Mouse (Mus musculus) lung, postnatal 0 days (tissue): Measurements from ENCODE around the gene Csnk1e. TPM values are rescaled to one million over a fixed set of nuclear protein-coding genes. Genes with fewer than 3 reads are reported as not detected.

Source experiments
- ATAC-seq: fragments of 200-750 bp; cut with Nextera tagmentation; 2 replicates; pipeline ENCODE4 v1.8.0; 2017; ENCODE audit warnings: moderate library complexity
- DNase-seq: peaks from one replicate; pipeline ENCODE4 v3.0.0-alpha.2; 2016; ENCODE audit warnings: low spot score
- H3K27ac ChIP-seq: fragments of 300-500 bp; sonication (generic); 2 replicates; pipeline ENCODE4 v1.5.1; 2014; ENCODE audit warnings: antibody characterized with exemption, mild to moderate bottlenecking, low read length, mixed read lengths
- H3K27me3 ChIP-seq: fragments of 300-500 bp; sonication (generic); replicated peaks from 2 replicates; pipeline ENCODE4 v1.6.1; 2014; ENCODE audit warnings: low read length, mixed read lengths; ENCODE audit not compliant: insufficient read depth
- H3K36me3 ChIP-seq: fragments of 300-500 bp; sonication (generic); 2 replicates; pipeline ENCODE4 v1.6.1; 2014; ENCODE audit warnings: low read length, mixed read lengths; ENCODE audit not compliant: insufficient read depth
- H3K4me1 ChIP-seq: fragments of 300-500 bp; sonication (generic); 2 replicates; pipeline ENCODE4 v1.6.1; 2014; ENCODE audit warnings: antibody characterized with exemption, low read depth, low read length, mixed read lengths; ENCODE audit not compliant: insufficient read depth
- H3K4me2 ChIP-seq: fragments of 300-500 bp; sonication (generic); replicated peaks from 2 replicates; pipeline ENCODE4 v1.6.1; 2014; ENCODE audit warnings: low read depth, mild to moderate bottlenecking, low read length, moderate library complexity, mixed read lengths
- H3K4me3 ChIP-seq: fragments of 300-500 bp; sonication (generic); 2 replicates; pipeline ENCODE4 v1.5.1; 2014; ENCODE audit warnings: low read depth, low read length
- H3K9ac ChIP-seq: fragments of 300-500 bp; sonication (generic); replicated peaks from 2 replicates; pipeline ENCODE4 v1.6.1; 2014; ENCODE audit warnings: low read depth, mild to moderate bottlenecking
- H3K9me3 ChIP-seq: fragments of 300-500 bp; sonication (generic); 2 replicates; pipeline ENCODE4 v1.6.1; 2016; ENCODE audit warnings: low read length, mixed read lengths
- CTCF ChIP-seq: IDR thresholded peaks from 2 replicates; pipeline ENCODE4 v1.5.1; 2016; ENCODE audit warnings: antibody characterized with exemption, mild to moderate bottlenecking
- EP300 ChIP-seq: IDR thresholded peaks from 2 replicates; pipeline ENCODE4 v1.6.1; 2016; ENCODE audit warnings: antibody characterized with exemption, mild to moderate bottlenecking, control low read depth
- WGBS: fragments of 180-500 bp; shearing (Covaris S2); extraction: QIAGEN DNeasy Blood & Tissue Kit; methylation state at CpG from one replicate; pipeline ENCODE4 v1.1.7; 2014; 5-methylcytosine and 5-hydroxymethylcytosine counted together
- polyA plus RNA-seq: library from polyadenylated mRNA; unstranded; fragments of >200 nt; fragmentation: Nextera tagmentation; extraction: Ambion mirVana; gene quantifications from 2 replicates; pipeline ENCODE4 v1.2.1, GENCODE M21; 2015

The Csnk1e gene
- polyA plus RNA-seq, 1 experiment from 2014 or later = 67.2 TPM

GRCm38 (mm10) chr15:79431925-79432324, 23.4 kb downstream of the Csnk1e start:
- TF ChIP-seq EP300 (peak; percentile 30; the same call in 1 of the 2 replicates), CTCF (no peak)
- Histone ChIP-seq H3K4me2 (peak overlapping the region; percentile 6; the same call in 1 of the 2 replicates), H3K36me3 (peaks cover 24% of the 10 kb centered on the region), H3K4me1 (peaks cover 19% of the 10 kb centered on the region), H3K27me3 (no peaks in the 10 kb centered on the region), H3K9ac (no peak overlapping the region), H3K27ac (peak overlapping the region; percentile 45), H3K4me3 (no peak overlapping the region), H3K9me3 (no peaks in the 10 kb centered on the region)
- peak; percentile 44 for DNase-seq
- peak; percentile 27; the same call in 1 of the 2 replicates for ATAC-seq
- 41% methylated on average over 7 of the region's 7 CpGs for WGBS

GRCm38 (mm10) chr15:79430461-79431000, 24.8 kb downstream of the Csnk1e start:
- TF ChIP-seq CTCF = no peak
- TF ChIP-seq EP300 = no peak
- no peak overlapping the region for H3K9ac ChIP-seq
- H3K36me3 ChIP-seq = peaks cover 32% of the 10 kb centered on the region
- no peak overlapping the region for H3K4me3 ChIP-seq
- peaks cover 9% of the 10 kb centered on the region for H3K4me1 ChIP-seq
- ATAC-seq (no peak), DNase-seq (no peak)
- no peaks in the 10 kb centered on the region for H3K27me3 ChIP-seq
- H3K9me3 ChIP-seq = no peaks in the 10 kb centered on the region
- 74% methylated on average over 10 of the region's 10 CpGs for WGBS
- H3K4me2 ChIP-seq = no peak overlapping the region
- H3K27ac ChIP-seq = no peak overlapping the region

- no peak overlapping the region for H3K4me2 ChIP-seq
- H3K27ac ChIP-seq = no peak overlapping the region
- H3K27me3 ChIP-seq = no peaks in the 10 kb centered on the region
- ATAC-seq (no peak), DNase-seq (no peak)
- peaks cover 4% of the 10 kb centered on the region for H3K4me1 ChIP-seq
- no peak for TF ChIP-seq EP300
- no peak for TF ChIP-seq CTCF
- H3K9ac ChIP-seq = no peak overlapping the region
- WGBS = 80% methylated on average over 7 of the region's 9 CpGs
- no peak overlapping the region for H3K4me3 ChIP-seq
- no peaks in the 10 kb centered on the region for H3K9me3 ChIP-seq
- peaks cover 38% of the 10 kb centered on the region for H3K36me3 ChIP-seq
These were observed 25.4 kb downstream of the Csnk1e start for GRCm38 (mm10) chr15:79429994-79430393.

- ATAC-seq = no peak
- no peak for DNase-seq
- no peaks in the 10 kb centered on the region for H3K9me3 ChIP-seq
- 55% methylated on average over 7 of the region's 12 CpGs for WGBS
- no peak overlapping the region for H3K4me2 ChIP-seq
- no peak for TF ChIP-seq EP300
- H3K4me1 ChIP-seq = peaks cover 3% of the 10 kb centered on the region
- no peak overlapping the region for H3K9ac ChIP-seq
- H3K27me3 ChIP-seq = no peaks in the 10 kb centered on the region
- H3K27ac ChIP-seq = no peak overlapping the region
- peaks cover 41% of the 10 kb centered on the region for H3K36me3 ChIP-seq
- no peak overlapping the region for H3K4me3 ChIP-seq
These were observed 25.8 kb downstream of the Csnk1e start for GRCm38 (mm10) chr15:79429527-79429926.

- Histone ChIP-seq H3K27ac (no peak overlapping the region), H3K4me3 (no peak overlapping the region), H3K4me2 (no peak overlapping the region), H3K9ac (no peak overlapping the region), H3K36me3 (peaks cover 44% of the 10 kb centered on the region), H3K27me3 (no peaks in the 10 kb centered on the region), H3K4me1 (peaks cover 3% of the 10 kb centered on the region), H3K9me3 (no peaks in the 10 kb centered on the region)
- DNase-seq = no peak
- no peak for ATAC-seq
- TF ChIP-seq CTCF (no peak), EP300 (no peak)
- 67% methylated on average over 4 of the region's 4 CpGs for WGBS
These were observed 26.8 kb downstream of the Csnk1e start for GRCm38 (mm10) chr15:79428616-79429015.

- Histone ChIP-seq H3K4me2 (no peak overlapping the region), H3K4me3 (no peak overlapping the region), H3K36me3 (peaks cover 51% of the 10 kb centered on the region), H3K9me3 (no peaks in the 10 kb centered on the region), H3K4me1 (no peaks in the 10 kb centered on the region), H3K27ac (no peak overlapping the region), H3K27me3 (no peaks in the 10 kb centered on the region), H3K9ac (no peak overlapping the region)
- TF ChIP-seq EP300 (no peak), CTCF (no peak)
- WGBS = 61% methylated on average over 6 of the region's 6 CpGs
- ATAC-seq = no peak
- no peak for DNase-seq
These were observed 27.9 kb downstream of the Csnk1e start for GRCm38 (mm10) chr15:79427516-79427915.

- Histone ChIP-seq H3K4me3 (no peak overlapping the region), H3K36me3 (peaks cover 61% of the 10 kb centered on the region), H3K4me1 (no peaks in the 10 kb centered on the region), H3K9ac (no peak overlapping the region), H3K27ac (no peak overlapping the region), H3K9me3 (no peaks in the 10 kb centered on the region), H3K27me3 (no peaks in the 10 kb centered on the region), H3K4me2 (no peak overlapping the region)
- WGBS = 56% methylated on average over 11 of the region's 11 CpGs
- ATAC-seq = peak; percentile 77
- TF ChIP-seq CTCF (no peak), EP300 (no peak)
- peak; percentile 65 for DNase-seq
These were observed 29.9 kb downstream of the Csnk1e start for GRCm38 (mm10) chr15:79425516-79425915.
